Mouse (Mus musculus) B cell, adult 62 days (primary cell): ENCODE measurements around the gene Crlf3. TPM values are rescaled to one million over a fixed set of nuclear protein-coding genes. Genes with fewer than 3 reads are reported as not detected.

Experiments used
- total RNA-seq: library from RNA; stranded (reverse); gene quantifications from 4 replicates; pipeline ENCODE4 v1.2.4, GENCODE M21; 2023

Gene Crlf3
- 209 to 231 TPM (median 212 TPM) in 4 replicates for total RNA-seq

GRCm38 (mm10) chr11:80080826-80081728 is at the start of gene Crlf3:
Gene Crlf3, minus strand, starts transcription at chr11:80080991.

DNA sequence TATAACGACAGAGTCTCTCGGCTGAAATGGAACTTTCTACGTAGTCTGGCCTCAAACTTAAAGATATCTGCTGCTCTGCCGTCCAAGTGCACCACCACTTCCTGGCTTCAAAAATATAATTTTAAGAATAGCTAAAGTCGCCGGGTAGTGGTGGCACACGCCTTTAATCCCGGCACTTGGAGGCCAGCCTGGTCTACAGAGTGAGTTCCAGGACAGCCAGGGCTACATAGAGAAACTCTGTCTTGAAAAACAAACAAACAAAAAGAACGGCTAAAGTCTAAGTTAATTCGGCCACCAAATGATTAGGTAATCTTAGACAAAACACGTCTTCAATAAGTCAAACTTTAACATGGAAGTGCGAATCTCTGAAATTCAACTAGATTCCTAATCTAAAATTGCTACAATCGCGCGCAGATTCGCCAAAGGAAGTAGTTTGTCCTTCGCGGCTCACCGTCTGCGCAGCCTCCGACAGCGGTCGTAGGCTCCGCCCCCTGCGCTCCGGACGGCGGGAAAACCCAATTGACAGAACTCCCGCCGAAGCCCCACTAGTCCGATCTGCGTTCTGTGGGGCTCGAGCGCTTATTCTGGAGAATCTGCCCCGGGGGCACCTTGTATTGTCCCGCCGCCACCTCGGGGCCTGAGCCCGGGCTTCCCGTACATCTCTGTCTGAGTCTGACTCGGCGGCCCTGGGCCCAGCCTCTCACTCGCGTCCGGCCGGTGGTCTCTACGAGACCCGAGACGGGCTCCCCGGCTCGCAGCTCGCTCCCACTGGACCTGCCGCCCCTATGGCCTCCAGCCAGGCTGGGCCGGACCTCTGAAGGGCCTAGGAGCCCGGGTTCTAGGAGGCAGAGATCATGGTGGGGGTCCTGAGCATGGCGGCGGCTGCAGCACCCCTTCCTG is 8.4 kb upstream of the Crlf3 start, which contains the start of gene Atad5:
Atad5 (plus strand) TSS at position 484 of the 900 bp plus-strand sequence.

Other genes starting within 250 kb of the Crlf3 start
- 27.7 to 56.8 TPM (median 31.9 TPM) in 4 replicates for gene Utp6, start 118.6 kb downstream of the Crlf3 start, total RNA-seq
- 83.2 to 85.5 TPM (median 84.8 TPM) in 4 replicates for gene Suz12, start 87.9 kb downstream of the Crlf3 start, total RNA-seq
- 5.9 to 8.3 TPM (median 6.9 TPM) in 4 replicates for gene Atad5, start 8.4 kb upstream of the Crlf3 start, total RNA-seq
- gene Tefm, start 61.2 kb upstream of the Crlf3 start, total RNA-seq: 4.0 to 8.9 TPM (median 6.2 TPM) in 4 replicates
- 0.73 to 1.4 TPM (median 0.80 TPM) in 3 of 4 replicates, not detected in the other for gene Adap2, start 73.1 kb upstream of the Crlf3 start, total RNA-seq
- 8.1 to 12.2 TPM (median 9.3 TPM) in 4 replicates for gene Rnf135, start 102.9 kb upstream of the Crlf3 start, total RNA-seq
- 42.9 to 50.8 TPM (median 48.8 TPM) in 4 replicates for gene Rhot1, start 128.0 kb upstream of the Crlf3 start, total RNA-seq
- 0.26 to 0.75 TPM (median 0.50 TPM) in 4 replicates for gene Rhbdl3, start 219.9 kb upstream of the Crlf3 start, total RNA-seq